ENCODE assay signal across 18 mouse cellular contexts in the genomic region with DNA sequence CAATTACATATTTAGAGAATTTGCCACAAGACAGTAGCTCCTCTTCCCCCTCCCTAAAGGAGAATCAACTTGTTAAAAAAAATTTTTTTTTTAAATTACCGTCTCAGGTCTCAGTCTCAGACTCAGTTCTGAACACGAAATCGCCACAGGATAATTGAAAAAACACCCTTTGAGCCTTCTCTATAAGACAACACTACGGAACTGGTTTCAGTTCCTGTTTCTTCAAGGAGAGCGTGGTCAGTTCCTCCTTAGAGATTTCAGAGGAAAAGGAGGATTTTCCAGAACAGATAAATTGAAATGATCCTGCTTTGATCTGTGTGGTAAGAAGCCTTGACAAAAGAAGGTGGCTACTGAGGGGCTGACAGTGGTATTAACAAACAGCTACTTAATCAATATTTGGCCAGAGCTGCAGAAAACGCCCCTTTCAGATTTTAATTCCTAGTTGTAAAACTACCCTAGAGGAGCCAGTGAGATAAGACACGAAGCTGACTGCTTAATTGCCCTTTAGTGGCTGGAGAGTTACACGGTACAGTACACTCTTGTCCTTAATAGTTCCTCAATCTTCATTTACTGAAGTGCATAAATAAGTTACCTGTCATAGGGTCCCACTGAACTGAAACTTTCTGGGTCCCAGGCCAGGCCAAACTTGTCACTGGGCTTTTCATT. TPM values are rescaled to one million over a fixed set of nuclear protein-coding genes. Genes with fewer than 3 reads are reported as not detected.
DNase-seq lines count a peak whose midpoint lies in the region; ATAC-seq and TF ChIP-seq lines count a peak whose summit lies in the region.
"Had no signal": no experiment of that assay in that cellular context is flagged by ENCODE, and none has a peak within 500 bp of the region (broad histone marks: within the 10 kb centered on the region; RNA-seq: fewer than 3 reads in every experiment).

No protein-coding gene starts in this region.

- H3K4me2 ChIP-seq in kidney, embryonic 15.5 days: no peak overlapping the region
- peak overlapping the region; percentile 6 for H3K4me2 ChIP-seq in embryonic facial prominence, embryonic 15.5 days (replicated peaks)
- H3K4me2 ChIP-seq: heart, embryonic 12.5 days; lung, embryonic 14.5 days had no signal

- intact Hi-C loops in left cerebral cortex, postnatal 4 days (cut with DNase I): no loop called here
- intact Hi-C loops in left cerebral cortex, postnatal 14 days (cut with DNase I): loop anchor here (5.0 kb wide), 1 partner anchor 50 kb away; no protein-coding TSS in a partner anchor

- H3K27me3 ChIP-seq in kidney, embryonic 15.5 days: peaks cover 97% of the 10 kb centered on the region
- peaks cover 33% of the 10 kb centered on the region for H3K27me3 ChIP-seq in embryonic facial prominence, embryonic 15.5 days

- H3K9me3 ChIP-seq in kidney, embryonic 15.5 days (replicated peaks): no peaks in the 10 kb centered on the region
- no peaks in the 10 kb centered on the region for H3K9me3 ChIP-seq in embryonic facial prominence, embryonic 15.5 days (replicated peaks)
- H3K9me3 ChIP-seq: heart, embryonic 12.5 days; megakaryocyte, embryonic 14.5 days had no signal

- no peaks in the 10 kb centered on the region for H3K36me3 ChIP-seq in kidney, embryonic 15.5 days
- no peaks in the 10 kb centered on the region for H3K36me3 ChIP-seq in embryonic facial prominence, embryonic 15.5 days
- H3K36me3 ChIP-seq: heart, embryonic 12.5 days had no signal

- no peak for DNase-seq in kidney, adult 8-10 months
- peak; percentile 43 for DNase-seq in brain, embryonic 14.5 days (ENCODE audit: low read depth)
- no peak for DNase-seq in left cerebral cortex, postnatal 4 days
- no peak for DNase-seq in left cerebral cortex, postnatal 14 days (ENCODE audit: low spot score in 2 of 2)
- DNase-seq: cerebellum, postnatal 25 days; lung, embryonic 14.5 days; thymus, postnatal 4 days had no signal

- TF ChIP-seq POLR2A in brain, embryonic 14.5 days (IDR thresholded peaks at IDR 0.05; ENCODE audit: borderline replicate concordance, extremely low read depth, insufficient read depth, insufficient read length, poor library complexity, severe bottlenecking): no peak

- 2% methylated on average over 8 of the region's 8 CpGs for WGBS in kidney, embryonic 15.5 days
- WGBS in embryonic facial prominence, embryonic 15.5 days: 14% methylated on average over 8 of the region's 8 CpGs

- no peak overlapping the region for H3K4me3 ChIP-seq in kidney, embryonic 15.5 days (replicated peaks)
- H3K4me3 ChIP-seq in embryonic facial prominence, embryonic 15.5 days (replicated peaks): peak overlapping the region; percentile 61
- H3K4me3 ChIP-seq: heart, embryonic 12.5 days; megakaryocyte, embryonic 14.5 days had no signal

- TF ChIP-seq CTCF in brain, embryonic 14.5 days (IDR thresholded peaks at IDR 0.05; ENCODE audit: borderline replicate concordance, extremely low read depth, insufficient read depth, insufficient read length): no peak

- no peak overlapping the region for H3K27ac ChIP-seq in kidney, embryonic 15.5 days
- H3K27ac ChIP-seq in embryonic facial prominence, embryonic 15.5 days (replicated peaks): peak overlapping the region; percentile 91; the same call in 1 of the 2 replicates
- H3K27ac ChIP-seq: kidney, postnatal 0 days had no signal

- ATAC-seq in kidney, embryonic 15.5 days (replicated peaks; ENCODE audit: low FRiP score): peak; percentile 86
- no peak for ATAC-seq in embryonic facial prominence, embryonic 15.5 days (ENCODE audit: insufficient number of reproducible peaks, low FRiP score, low TSS enrichment, low read depth)
- ATAC-seq in megakaryocyte, adult 5-6 weeks (ENCODE audit: poor library complexity, severe bottlenecking): peak; percentile 63; the same call in 1 of the 2 replicates
- ATAC-seq in cerebellum, adult (ENCODE audit: insufficient number of reproducible peaks, low FRiP score, low TSS enrichment): no peak
- ATAC-seq: CD4-positive, CD25-positive, alpha-beta regulatory T cell, adult 4 months had no signal

- peaks cover 24% of the 10 kb centered on the region for H3K4me1 ChIP-seq in kidney, embryonic 15.5 days
- H3K4me1 ChIP-seq in embryonic facial prominence, embryonic 15.5 days: peaks cover 14% of the 10 kb centered on the region; the same call in 1 of the 2 replicates

- H3K9ac ChIP-seq in kidney, embryonic 15.5 days: no peak overlapping the region
- H3K9ac ChIP-seq in embryonic facial prominence, embryonic 15.5 days: no peak overlapping the region
- H3K9ac ChIP-seq: heart, embryonic 12.5 days; lung, embryonic 14.5 days had no signal

RNA-seq across cellular contexts. Expression of a gene that starts 9.7 kb away (rescaled TPM):
- 0.12 TPM in 1 of 2 replicates, not detected in the other for polyA plus RNA-seq in kidney, embryonic 15.5 days (2015; fragmentation: Nextera tagmentation; extraction: Ambion mirVana)
- polyA plus RNA-seq in brain, embryonic 14.5 days (2012; rRNA removed): 4.8 and 10.6 TPM in 2 replicates
- polyA plus RNA-seq in embryonic facial prominence, embryonic 15.5 days (2015; fragmentation: Nextera tagmentation; extraction: Ambion mirVana): 47.0 and 47.2 TPM in 2 replicates
- not detected in 2 replicates for total RNA-seq in megakaryocyte, adult 5-6 weeks (2015)
- total RNA-seq in megakaryocyte, adult 5-6 weeks (2017): not detected in 2 replicates
- not detected for total RNA-seq in left cerebral cortex, postnatal 4 days (2021)
- total RNA-seq in left cerebral cortex, postnatal 14 days (2021): under 1 TPM in 1 of 2 experiments, not detected in 1; 0.13 TPM
- total RNA-seq: adrenal gland, adult 18-20 months; hematopoietic stem cell, adult 5-6 weeks had no signal
- polyA plus RNA-seq: CD4-positive, CD25-positive, alpha-beta regulatory T cell, adult 4 months; kidney, postnatal 0 days; lung, embryonic 14.5 days; stomach, embryonic 14.5 days had no signal

Comparison
In these comparisons a context has a peak if more than half of its experiments do, and no peak if none do; other contexts are left out.
1. ATAC-seq: peak in kidney, embryonic 15.5 days (single experiment) and megakaryocyte, adult 5-6 weeks (single experiment); none in embryonic facial prominence, embryonic 15.5 days (single experiment) and cerebellum, adult (single experiment).